Mouse (Mus musculus) embryonic facial prominence, embryonic 15.5 days (tissue): ENCODE measurements around the gene Fbxo39. TPM values are rescaled to one million over a fixed set of nuclear protein-coding genes. Genes with fewer than 3 reads are reported as not detected.
A peak's percentile ranks its signal among the peaks of the same experiment; 100 is the strongest.

Source experiments
- ATAC-seq: fragments of 200-750 bp; cut with Nextera tagmentation; 2 replicates; pipeline ENCODE4 v1.8.0; 2017; ENCODE audit warnings: low read depth, moderate TSS enrichment; ENCODE audit not compliant: insufficient number of reproducible peaks, low FRiP score, low TSS enrichment
- H3K27ac ChIP-seq: fragments of 300-500 bp; sonication (generic); replicated peaks from 2 replicates; pipeline ENCODE4 v1.5.1; 2015; ENCODE audit warnings: mild to moderate bottlenecking, inconsistent platforms
- H3K27me3 ChIP-seq: fragments of 300-500 bp; sonication (generic); 2 replicates; pipeline ENCODE4 v1.6.1; 2015; ENCODE audit warnings: inconsistent platforms
- H3K36me3 ChIP-seq: fragments of 300-500 bp; sonication (generic); 2 replicates; pipeline ENCODE4 v1.6.1; 2015; ENCODE audit warnings: mild to moderate bottlenecking, inconsistent platforms
- H3K4me1 ChIP-seq: fragments of 300-500 bp; sonication (generic); 2 replicates; pipeline ENCODE4 v1.6.1; 2015; ENCODE audit warnings: inconsistent platforms
- H3K4me2 ChIP-seq: fragments of 300-500 bp; sonication (generic); replicated peaks from 2 replicates; pipeline ENCODE4 v1.6.1; 2015; ENCODE audit warnings: mild to moderate bottlenecking, inconsistent platforms
- H3K4me3 ChIP-seq: fragments of 300-500 bp; sonication (generic); replicated peaks from 2 replicates; pipeline ENCODE4 v1.5.1; 2015; ENCODE audit warnings: mild to moderate bottlenecking, inconsistent platforms
- H3K9ac ChIP-seq: fragments of 300-500 bp; sonication (generic); 2 replicates; pipeline ENCODE4 v1.6.1; 2015; ENCODE audit warnings: inconsistent platforms
- H3K9me3 ChIP-seq: fragments of 300-500 bp; sonication (generic); replicated peaks from 2 replicates; pipeline ENCODE4 v1.6.1; 2016; ENCODE audit warnings: inconsistent platforms
- WGBS: fragments of 180-500 bp; shearing (Covaris S2); methylation state at CpG from one replicate; pipeline ENCODE4 v1.1.7; 2015; 5-methylcytosine and 5-hydroxymethylcytosine counted together
- polyA plus RNA-seq: library from polyadenylated mRNA; unstranded; fragments of >200 nt; fragmentation: Nextera tagmentation; extraction: Ambion mirVana; gene quantifications from 2 replicates; pipeline ENCODE4 v1.2.1, GENCODE M21; 2015

Gene Fbxo39
- polyA plus RNA-seq, 1 experiment from 2014 or later: not detected

- Histone ChIP-seq H3K4me1 (peaks cover 14% of the 10 kb centered on the region), H3K9me3 (no peaks in the 10 kb centered on the region), H3K4me2 (no peak overlapping the region), H3K9ac (no peak overlapping the region), H3K27me3 (no peaks in the 10 kb centered on the region), H3K36me3 (no peaks in the 10 kb centered on the region), H3K4me3 (no peak overlapping the region), H3K27ac (peak overlapping the region; percentile 35; the same call in 1 of the 2 replicates)
- ATAC-seq: peak; percentile 51; the same call in 1 of the 2 replicates
- 23% methylated on average over 11 of the region's 11 CpGs for WGBS
Measured at GRCm38 (mm10) chr11:72367934-72368674, 53.9 kb downstream of the Fbxo39 start.

Other genes with a start within 250 kb of the Fbxo39 start
- 1.9 and 2.0 TPM in 2 replicates for gene Pitpnm3, start 178.7 kb upstream of the Fbxo39 start, polyA plus RNA-seq
- gene Gm43951, start 107.6 kb upstream of the Fbxo39 start, polyA plus RNA-seq: 0.41 and 0.43 TPM in 2 replicates
- 13.5 and 17.2 TPM in 2 replicates for gene 4933427D14Rik, start 107.0 kb upstream of the Fbxo39 start, polyA plus RNA-seq
- gene Txndc17, start 106.9 kb upstream of the Fbxo39 start, polyA plus RNA-seq: 254 and 268 TPM in 2 replicates
- 49.4 and 50.9 TPM in 2 replicates for gene Med31, start 98.9 kb upstream of the Fbxo39 start, polyA plus RNA-seq
- gene Slc13a5, start 47.2 kb upstream of the Fbxo39 start, polyA plus RNA-seq: 9.2 and 9.4 TPM in 2 replicates
- gene Xaf1, start 12.8 kb upstream of the Fbxo39 start, polyA plus RNA-seq: 4.5 and 5.5 TPM in 2 replicates
- gene Tekt1, start 48.0 kb downstream of the Fbxo39 start, polyA plus RNA-seq: 20.6 and 40.5 TPM in 2 replicates
- gene Smtnl2, start 97.3 kb downstream of the Fbxo39 start, polyA plus RNA-seq: 58.8 and 64.3 TPM in 2 replicates
- 6.3 and 7.0 TPM in 2 replicates for gene Ggt6, start 121.1 kb downstream of the Fbxo39 start, polyA plus RNA-seq
- 123 and 138 TPM in 2 replicates for gene Mybbp1a, start 126.9 kb downstream of the Fbxo39 start, polyA plus RNA-seq
- 11.8 and 12.0 TPM in 2 replicates for gene Spns2, start 175.5 kb downstream of the Fbxo39 start, polyA plus RNA-seq
- 0.53 and 0.95 TPM in 2 replicates for gene Spns3, start 236.1 kb downstream of the Fbxo39 start, polyA plus RNA-seq